Mouse (Mus musculus) liver, adult 2 months (tissue): ENCODE data around the gene Itgb2l. TPM values are rescaled to one million over a fixed set of nuclear protein-coding genes. Genes with fewer than 3 reads are reported as not detected.

Experiments
- DNase-seq: peaks from one replicate; pipeline ENCODE4 v3.0.0-alpha.2; 2011; ENCODE audit warnings: low read depth, low spot score; ENCODE audit errors: extremely low read depth
- H3K27ac ChIP-seq: fragments of 200-500 bp; replicated peaks from 2 replicates; pipeline ENCODE4 v1.5.1; 2012; ENCODE audit warnings: low read depth, mild to moderate bottlenecking, control low read depth, inconsistent platforms, low read length; ENCODE audit not compliant: insufficient read depth
- H3K27me3 ChIP-seq: fragments of 200-500 bp; 2 replicates; pipeline ENCODE4 v1.6.1; 2012; ENCODE audit warnings: mild to moderate bottlenecking, moderate library complexity, low read length, inconsistent platforms; ENCODE audit not compliant: control insufficient read depth, insufficient read depth
- H3K36me3 ChIP-seq: fragments of 200-500 bp; 2 replicates; pipeline ENCODE4 v1.6.1; 2012; ENCODE audit warnings: low read length, inconsistent platforms; ENCODE audit not compliant: control insufficient read depth, insufficient read depth
- H3K4me1 ChIP-seq: fragments of 200-500 bp; 2 replicates; pipeline ENCODE4 v1.6.1; 2011; ENCODE audit warnings: low read length; ENCODE audit not compliant: control insufficient read depth, insufficient read depth
- H3K4me3 ChIP-seq: fragments of 200-500 bp; 2 replicates; pipeline ENCODE4 v1.5.1; 2011; ENCODE audit warnings: low read depth, mild to moderate bottlenecking, control low read depth, low read length, moderate library complexity; ENCODE audit not compliant: insufficient read depth
- H3K79me2 ChIP-seq: fragments of 200-500 bp; 2 replicates; pipeline ENCODE4 v1.6.1; 2012; ENCODE audit warnings: inconsistent platforms, mild to moderate bottlenecking, low read length, moderate library complexity; ENCODE audit not compliant: control insufficient read depth, insufficient read depth
- H3K9ac ChIP-seq: fragments of 200-500 bp; 2 replicates; pipeline ENCODE4 v1.6.1; 2012; ENCODE audit warnings: low read depth, mild to moderate bottlenecking, control low read depth, inconsistent platforms, low read length
- CTCF ChIP-seq: fragments of 200-500 bp; IDR thresholded peaks from 2 replicates; pipeline ENCODE4 v1.5.1; 2011; ENCODE audit warnings: low read depth, low read length, control low read depth
- POLR2A ChIP-seq: fragments of 200-500 bp; IDR thresholded peaks from 2 replicates; pipeline ENCODE4 v1.6.1; 2011; ENCODE audit warnings: low read length, control low read depth; ENCODE audit not compliant: insufficient read depth; ENCODE audit errors: extremely low read depth
- WGBS: fragments of 180-500 bp; shearing (Covaris S2); methylation state at CpG from one replicate; pipeline ENCODE4 v1.1.7; 2018; 5-methylcytosine and 5-hydroxymethylcytosine counted together
- polyA plus RNA-seq: library from polyadenylated mRNA; depleted of rRNA; stranded (reverse); fragments of >200 nt; gene quantifications from 2 replicates; pipeline ENCODE4 v1.2.3, GENCODE M21; 2012
- total RNA-seq: library from RNA; depleted of rRNA; stranded (reverse); fragments of >200 nt; gene quantifications from 2 replicates; pipeline ENCODE4 v1.2.3, GENCODE M21; 2014

Itgb2l gene
- total and polyA plus RNA-seq, 2 experiments, result not detected

DNA sequence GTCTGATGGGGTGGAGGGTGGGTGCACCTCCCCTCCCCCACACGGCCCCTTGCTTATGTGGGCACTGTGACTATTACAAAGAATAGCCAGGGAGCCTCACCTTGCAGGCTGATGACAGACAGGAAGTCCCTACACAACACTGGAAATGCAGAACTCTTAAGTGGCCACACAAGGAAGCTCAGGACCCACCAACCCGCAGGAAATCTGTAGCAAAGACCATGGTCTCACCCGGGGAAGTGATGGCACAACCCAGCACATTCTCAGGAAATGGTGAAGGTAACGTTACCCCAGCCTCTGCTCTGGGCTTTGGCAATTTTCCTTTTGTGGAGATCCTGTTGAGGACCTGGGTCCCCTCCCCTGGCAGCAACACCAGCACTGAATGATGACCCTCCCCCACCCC is 3.7 kb downstream of the Itgb2l start:
- H3K79me2 ChIP-seq, result no peaks in the 10 kb centered on the region
- no peaks in the 10 kb centered on the region for H3K4me1 ChIP-seq
- no peak overlapping the region for H3K9ac ChIP-seq
- no peak overlapping the region for H3K4me3 ChIP-seq
- TF ChIP-seq CTCF, result no peak
- no peak for TF ChIP-seq POLR2A
- H3K27me3 ChIP-seq, result no peaks in the 10 kb centered on the region
- no peak for DNase-seq
- 72% methylated on average over 4 of the region's 4 CpGs for WGBS
- no peaks in the 10 kb centered on the region for H3K36me3 ChIP-seq
- H3K27ac ChIP-seq, result no peak overlapping the region

DNA sequence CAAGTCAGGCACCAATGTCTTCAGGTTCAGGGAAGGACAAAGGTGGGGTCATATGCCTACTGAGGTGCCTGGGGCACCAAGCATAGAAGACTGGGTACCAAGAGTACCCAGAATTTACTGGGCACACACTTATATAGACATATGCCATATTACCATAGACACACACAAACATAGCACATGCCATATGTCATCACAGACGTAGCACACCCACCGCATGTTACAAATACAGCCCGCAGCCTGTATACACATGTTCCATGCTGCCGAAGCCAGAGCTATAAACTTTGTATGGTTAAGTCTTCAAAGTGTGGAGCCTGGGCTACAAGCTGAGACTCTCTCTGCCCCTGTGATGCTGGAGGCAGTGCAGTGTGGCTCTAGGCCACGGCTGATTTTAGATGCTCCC is 4.5 kb downstream of the Itgb2l start:
- 91% methylated on average over 5 of the region's 5 CpGs for WGBS
- no peaks in the 10 kb centered on the region for H3K4me1 ChIP-seq

DNA sequence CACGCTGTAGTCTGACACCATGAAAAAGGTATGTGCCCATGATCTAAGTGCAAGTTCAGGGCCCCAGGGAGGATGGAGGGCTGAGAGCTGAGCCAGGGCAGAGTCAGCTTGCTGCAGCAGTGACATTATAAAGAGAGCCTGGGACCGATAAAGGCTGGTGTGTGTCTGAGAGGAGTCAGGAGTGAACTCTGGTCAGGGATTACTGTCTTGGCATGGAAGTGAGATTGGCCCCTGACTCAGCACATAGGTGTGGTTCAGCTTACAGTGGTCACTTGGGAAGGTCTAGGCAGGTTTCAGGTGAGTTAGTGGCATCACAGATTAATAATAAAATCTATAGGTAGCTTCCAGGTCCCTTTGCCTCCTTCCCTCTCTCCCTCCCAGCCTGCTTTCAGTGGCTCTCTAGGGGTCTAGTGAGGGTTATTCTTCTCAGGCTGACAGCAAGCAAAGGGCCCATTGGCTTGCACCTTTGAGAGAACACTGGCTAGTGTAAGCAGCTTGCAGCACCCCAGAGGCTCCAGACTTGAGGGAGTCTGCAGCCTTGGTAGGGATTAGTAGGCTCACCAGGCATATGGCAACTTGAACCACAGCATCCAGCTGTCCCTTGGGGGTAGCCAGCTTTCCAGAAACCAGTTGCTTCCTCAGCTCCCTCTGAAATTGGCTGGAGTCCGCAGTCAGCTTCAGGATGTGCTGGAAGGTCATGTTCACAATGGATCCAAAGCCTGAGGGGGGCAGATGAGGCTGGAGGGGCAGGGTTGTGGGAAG is 9.2 kb downstream of the Itgb2l start:
- no peaks in the 10 kb centered on the region for H3K4me1 ChIP-seq
- WGBS, result 80% methylated on average over 3 of the region's 3 CpGs

More for the DNA sequence above, 4.5 kb downstream of the Itgb2l start:
- Histone ChIP-seq H3K27ac (no peak overlapping the region), H3K9ac (no peak overlapping the region), H3K27me3 (no peaks in the 10 kb centered on the region), H3K4me3 (no peak overlapping the region), H3K36me3 (no peaks in the 10 kb centered on the region), H3K79me2 (no peaks in the 10 kb centered on the region)
- no peak for DNase-seq
- TF ChIP-seq POLR2A (no peak), CTCF (no peak)

DNA sequence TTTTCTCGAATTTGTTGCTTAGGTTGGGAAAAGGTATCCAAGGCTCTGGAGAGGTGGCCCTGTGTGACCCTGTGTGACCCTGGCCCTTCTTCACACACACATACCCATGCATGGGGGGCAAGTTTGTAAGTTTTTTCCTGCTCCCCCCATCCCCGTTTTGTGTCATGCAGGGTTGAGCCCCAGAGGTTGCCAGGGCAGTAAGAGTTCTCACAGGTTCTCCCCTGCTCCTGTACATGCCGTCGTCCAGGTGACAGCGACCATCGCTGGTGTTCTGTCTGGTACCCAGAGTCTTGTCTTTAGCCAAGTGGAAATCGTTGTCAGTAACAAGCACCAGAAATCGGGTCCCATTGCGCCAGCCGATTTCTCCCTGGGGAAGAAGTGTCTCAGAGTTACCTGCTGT is 10.2 kb downstream of the Itgb2l start:
- Histone ChIP-seq H3K4me1 (no peaks in the 10 kb centered on the region), H3K4me3 (no peak overlapping the region), H3K27ac (no peak overlapping the region), H3K79me2 (no peaks in the 10 kb centered on the region), H3K9ac (no peak overlapping the region), H3K27me3 (no peaks in the 10 kb centered on the region), H3K36me3 (peaks cover 2% of the 10 kb centered on the region; the same call in 1 of the 2 replicates)
- 83% methylated on average over 10 of the region's 10 CpGs for WGBS
- TF ChIP-seq POLR2A (no peak), CTCF (no peak)
- no peak for DNase-seq

More for the DNA sequence above, 9.2 kb downstream of the Itgb2l start:
- Histone ChIP-seq H3K4me3 (no peak overlapping the region), H3K27me3 (no peaks in the 10 kb centered on the region), H3K79me2 (no peaks in the 10 kb centered on the region), H3K36me3 (peaks cover 2% of the 10 kb centered on the region; the same call in 1 of the 2 replicates), H3K27ac (no peak overlapping the region), H3K9ac (no peak overlapping the region)
- no peak for TF ChIP-seq POLR2A
- TF ChIP-seq CTCF, result no peak
- no peak for DNase-seq

DNA sequence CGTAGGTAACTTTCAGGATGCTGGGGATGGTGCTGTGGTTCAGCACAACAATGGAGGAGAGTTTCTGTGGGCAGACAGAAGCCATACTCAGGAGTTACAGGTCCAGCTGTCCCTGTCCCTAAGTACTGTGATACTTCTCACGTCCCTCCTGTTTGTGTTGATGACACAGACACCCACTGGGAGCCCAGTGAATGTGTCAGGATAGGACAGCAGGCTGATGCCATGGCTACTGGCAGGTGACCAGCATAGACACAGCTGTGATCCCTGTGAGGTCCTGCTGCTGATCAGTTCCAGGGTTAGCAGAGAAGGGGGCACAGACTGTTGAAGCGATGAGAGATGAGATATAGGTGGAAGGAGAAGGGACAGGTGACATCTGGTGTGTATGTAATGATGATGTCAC is 14.4 kb downstream of the Itgb2l start:
- WGBS, result 64% methylated on average over 3 of the region's 3 CpGs
- Histone ChIP-seq H3K9ac (no peak overlapping the region), H3K4me3 (no peak overlapping the region), H3K27me3 (no peaks in the 10 kb centered on the region), H3K36me3 (peaks cover 2% of the 10 kb centered on the region; the same call in 1 of the 2 replicates), H3K79me2 (no peaks in the 10 kb centered on the region), H3K27ac (no peak overlapping the region), H3K4me1 (no peaks in the 10 kb centered on the region)
- TF ChIP-seq CTCF, result no peak
- no peak for TF ChIP-seq POLR2A
- DNase-seq, result no peak

DNA sequence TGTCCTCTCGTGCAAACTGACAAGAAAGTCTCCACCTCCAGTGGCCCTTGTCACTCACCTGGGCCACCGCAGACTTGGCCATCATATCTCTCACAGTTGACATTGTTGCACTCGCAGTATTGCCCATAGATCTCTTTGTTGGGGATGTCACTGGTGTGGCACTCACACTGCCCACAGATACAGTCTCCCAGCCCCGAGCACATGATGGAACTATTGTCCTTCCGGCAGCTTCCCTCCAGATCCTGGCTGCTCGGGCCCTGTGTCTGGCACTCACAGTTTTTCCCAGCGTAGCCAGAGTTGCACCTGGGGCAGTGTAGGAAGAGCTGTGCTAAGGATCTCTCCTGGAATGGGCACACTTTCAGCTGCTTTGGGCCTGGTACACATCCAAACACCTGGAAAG is 16.7 kb downstream of the Itgb2l start:
- H3K4me1 ChIP-seq, result no peaks in the 10 kb centered on the region
- no peaks in the 10 kb centered on the region for H3K27me3 ChIP-seq
- H3K36me3 ChIP-seq, result peaks cover 2% of the 10 kb centered on the region; the same call in 1 of the 2 replicates
- no peaks in the 10 kb centered on the region for H3K79me2 ChIP-seq
- no peak overlapping the region for H3K9ac ChIP-seq
- no peak overlapping the region for H3K27ac ChIP-seq
- TF ChIP-seq POLR2A (no peak), CTCF (no peak)
- no peak for DNase-seq
- WGBS, result 89% methylated on average over 7 of the region's 7 CpGs
- no peak overlapping the region for H3K4me3 ChIP-seq
